Mouse (Mus musculus) cerebellum, adult 8-10 months (tissue): Measurements from ENCODE around the gene Tbccd1.

Experiments used
- DNase-seq: peaks from one replicate; pipeline ENCODE4 v3.0.0; 2022

The Tbccd1 gene

DNA sequence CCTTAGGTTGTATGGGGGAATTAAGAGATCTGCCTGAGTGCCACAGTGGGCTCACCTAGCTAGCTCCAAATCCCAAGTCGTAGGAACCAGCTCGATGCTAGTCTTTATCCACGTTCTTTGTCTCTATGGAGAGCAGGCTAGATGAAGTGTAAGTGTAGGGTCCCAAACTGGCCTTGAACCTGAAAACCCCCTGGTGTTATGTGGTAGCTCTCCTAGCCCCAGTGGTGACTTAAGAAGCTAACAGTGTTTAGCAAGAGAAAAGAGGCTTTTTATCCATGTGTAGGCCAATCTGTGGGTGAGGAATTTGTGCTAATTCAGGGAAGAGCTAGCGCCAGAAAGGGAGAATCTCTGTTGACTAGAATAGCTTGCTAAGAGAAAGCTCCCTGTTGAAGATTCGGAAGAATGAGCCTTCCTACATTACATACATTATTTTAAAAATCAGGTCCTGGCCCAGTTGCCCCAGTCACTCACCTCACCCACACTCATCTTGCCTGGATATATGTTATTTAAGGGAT is 81.9 kb downstream of the Tbccd1 start:
- DNase-seq, result no peak

DNA sequence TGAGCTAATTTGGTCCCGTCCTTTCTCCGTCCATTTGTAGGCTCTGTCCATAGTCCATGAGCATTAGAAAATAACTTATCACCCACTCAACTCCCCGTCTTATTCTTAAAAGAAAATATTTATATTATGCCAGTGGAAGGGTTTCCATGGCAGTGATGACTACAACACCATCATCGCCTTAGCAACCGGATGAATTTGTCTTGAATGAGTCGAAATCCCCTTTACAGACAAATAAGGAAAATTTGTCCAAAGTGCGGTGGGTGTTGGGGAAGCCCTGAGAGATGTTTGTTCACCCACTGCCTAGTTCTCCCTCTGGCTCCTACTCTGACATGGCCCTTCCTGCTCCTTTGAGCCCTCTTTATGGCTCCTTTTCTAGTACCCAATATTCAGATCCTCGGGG is 88.8 kb downstream of the Tbccd1 start:
- no peak for DNase-seq

DNA sequence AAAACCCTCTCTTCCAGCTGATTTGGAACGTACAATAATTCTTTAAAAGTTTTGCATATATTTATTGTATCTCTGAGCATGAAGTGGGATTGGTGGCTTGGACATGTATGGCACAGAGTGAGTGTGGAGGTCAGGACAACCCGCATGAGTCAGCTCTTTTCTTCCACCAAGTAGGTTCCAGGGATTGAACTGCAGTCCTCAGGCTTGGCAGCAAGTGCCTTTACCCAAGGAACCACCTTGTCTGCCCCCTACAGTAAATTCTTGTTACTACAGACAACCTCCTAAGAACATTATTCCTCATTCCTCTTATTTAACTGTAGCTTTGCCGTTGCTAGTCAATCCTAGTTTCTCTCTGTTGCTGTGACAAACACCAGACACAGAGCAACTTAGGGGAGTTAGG is 90.1 kb downstream of the Tbccd1 start:
- DNase-seq, result no peak

DNA sequence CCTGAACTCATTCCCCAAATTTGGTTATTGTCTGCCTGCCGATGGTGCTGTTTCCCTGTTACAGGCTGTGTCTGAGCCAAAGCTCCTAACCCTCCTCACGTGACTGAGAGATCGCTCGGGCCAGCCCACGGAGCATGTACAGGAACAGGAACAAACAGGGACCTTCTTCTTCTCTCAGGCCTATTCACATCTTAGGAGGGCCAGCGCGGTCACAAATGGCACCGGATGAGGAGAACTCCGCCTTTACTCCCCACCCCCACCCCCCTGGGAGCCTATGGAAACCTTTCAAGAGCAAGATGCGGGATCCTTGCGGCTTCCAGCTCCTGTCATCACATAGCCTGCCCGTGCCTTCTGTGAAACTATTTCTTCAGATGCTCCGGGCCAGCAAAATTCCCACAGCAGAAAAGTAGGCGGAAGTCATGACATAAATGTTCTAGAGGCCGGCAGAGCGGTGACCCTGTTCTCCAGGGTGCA is 90.7 kb downstream of the Tbccd1 start:
- peak; percentile 31 for DNase-seq

DNA sequence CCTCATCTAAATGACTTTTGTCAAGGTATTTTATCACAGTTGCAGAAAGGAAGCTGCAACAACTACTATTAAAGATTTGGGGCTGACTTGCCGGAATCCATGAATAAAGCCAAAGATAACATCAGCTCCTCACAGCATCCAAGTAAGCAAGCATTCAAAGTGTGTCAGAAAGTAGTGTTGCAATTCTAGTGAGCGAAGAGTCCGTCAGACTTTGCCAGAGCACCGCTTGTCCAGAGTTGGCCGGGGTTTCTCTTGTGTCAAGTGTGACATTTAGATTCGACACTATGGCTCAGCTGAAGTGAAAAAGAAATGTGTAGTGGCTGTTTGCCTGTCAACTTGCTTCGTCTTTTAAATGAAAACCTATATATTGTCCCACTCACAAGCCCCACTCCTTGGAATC is 91.9 kb downstream of the Tbccd1 start:
- no peak for DNase-seq
